Mouse (Mus musculus) testis, adult 2 months (tissue): ENCODE data around the gene Lsm14a.

Experiments
- CTCF ChIP-seq: fragments of 200-500 bp; IDR thresholded peaks from 2 replicates; pipeline ENCODE4 v1.5.1; 2012; ENCODE audit warnings: low read depth, mild to moderate bottlenecking, inconsistent platforms, low read length, moderate library complexity; ENCODE audit not compliant: control insufficient read depth, insufficient read depth, insufficient replicate concordance
- POLR2A ChIP-seq: fragments of 200-500 bp; IDR thresholded peaks from 2 replicates; pipeline ENCODE4 v1.6.1; 2012; ENCODE audit warnings: low read depth, mild to moderate bottlenecking, inconsistent platforms, low read length, moderate library complexity; ENCODE audit not compliant: control insufficient read depth

DNA sequence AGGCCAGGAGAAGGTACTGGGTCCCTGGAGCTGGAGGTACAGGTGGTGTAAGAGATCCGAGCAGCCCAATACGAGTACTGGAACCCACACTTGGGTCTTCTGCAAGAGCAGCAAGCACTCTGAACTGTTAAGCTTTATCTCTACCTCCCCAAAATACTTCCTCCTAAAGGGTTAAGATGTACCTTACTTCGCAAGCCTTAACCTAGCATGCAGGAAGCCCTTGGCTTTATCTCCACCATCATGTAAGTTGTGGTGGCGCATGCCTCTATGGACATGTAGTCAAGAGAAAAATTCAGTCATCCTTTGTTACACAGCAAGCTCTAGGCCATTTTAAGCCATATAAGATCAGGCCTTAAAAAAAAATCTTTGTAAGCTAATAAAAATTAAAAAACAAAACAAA is 46.6 kb downstream of the Lsm14a start:
- TF ChIP-seq CTCF (no peak), POLR2A (no peak)
